Mouse (Mus musculus) liver, postnatal 0 days (tissue): ENCODE measurements at regions not wholly inside any gene's neighbourhood (a gene's known extent, or its start where the extent isn't known, plus 50 kb on each side); places are given as distances from the start of the nearest gene placed in this dataset.

Source experiments
- CTCF ChIP-seq: sonication (generic); IDR thresholded peaks from 2 replicates; pipeline ENCODE4 v1.5.1; 2016; ENCODE audit warnings: antibody characterized with exemption, low read depth
- EP300 ChIP-seq: IDR thresholded peaks from 2 replicates; pipeline ENCODE4 v1.6.1; 2016; ENCODE audit warnings: antibody characterized with exemption, low read depth, mild to moderate bottlenecking

DNA sequence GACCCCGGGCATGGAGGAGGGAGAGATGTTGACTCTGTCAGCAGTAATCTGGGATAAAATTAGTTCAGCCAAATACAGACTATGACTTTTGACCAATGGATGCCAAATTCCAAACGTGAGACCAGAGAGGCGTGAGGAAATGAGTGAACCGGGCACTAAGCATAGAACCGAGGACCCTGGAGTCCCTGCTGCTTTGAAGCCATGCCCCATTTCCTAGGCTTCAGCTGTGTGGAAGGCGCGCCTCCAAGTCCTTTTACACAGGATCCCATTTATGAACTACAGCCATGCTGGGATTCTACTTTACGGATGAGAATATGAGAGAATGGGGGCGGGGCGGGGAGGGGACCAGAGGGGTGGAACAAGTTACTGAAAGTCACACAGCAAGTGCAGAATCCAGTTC lies 155.8 kb downstream of the Utp6 start:
- TF ChIP-seq EP300 (no peak), CTCF (no peak)
